Mouse (Mus musculus) erythroblast, embryonic 14.5 days (primary cell): ENCODE data around the gene Dnali1.

Source experiments
- GATA1 ChIP-seq: IDR thresholded peaks from 2 replicates; pipeline ENCODE4 v1.6.1; 2012; ENCODE audit warnings: low read length, inconsistent platforms, mixed read lengths
- TAL1 ChIP-seq: IDR thresholded peaks from 3 replicates; pipeline ENCODE4 v1.6.1; 2012; ENCODE audit warnings: low read length, inconsistent platforms, mixed read lengths

DNA sequence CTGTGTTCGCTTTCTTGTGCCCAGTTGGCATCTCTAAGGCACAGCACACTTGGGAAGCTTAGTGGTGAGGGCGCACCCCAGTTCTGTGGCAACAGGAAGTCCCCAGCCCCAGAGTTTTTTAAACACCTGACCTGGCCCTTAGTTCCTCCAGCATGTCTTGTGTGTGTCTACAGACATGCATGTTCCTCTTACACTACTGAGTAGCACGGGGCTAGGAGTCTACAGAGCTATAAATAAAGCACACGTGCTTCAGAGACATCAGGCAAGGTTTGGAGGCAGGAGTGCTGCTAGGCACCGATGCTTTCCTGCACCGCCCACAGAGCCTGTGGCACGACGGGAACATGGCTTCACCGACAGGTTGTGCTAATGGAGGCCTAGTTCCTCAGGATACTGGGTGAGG, 10.1 kb downstream of the Dnali1 start:
- TF ChIP-seq TAL1 (no peak), GATA1 (no peak)
